Mouse (Mus musculus) c-Kit-positive CD71-negative TER-119-negative erythroid progenitor cells, embryonic 14.5 days (primary cell): ENCODE measurements around the gene Cdk8.

Source experiments
- DNase-seq: peaks from one replicate; pipeline ENCODE4 v3.0.0-alpha.2; 2013; ENCODE audit warnings: low read depth

Cdk8 gene

DNA sequence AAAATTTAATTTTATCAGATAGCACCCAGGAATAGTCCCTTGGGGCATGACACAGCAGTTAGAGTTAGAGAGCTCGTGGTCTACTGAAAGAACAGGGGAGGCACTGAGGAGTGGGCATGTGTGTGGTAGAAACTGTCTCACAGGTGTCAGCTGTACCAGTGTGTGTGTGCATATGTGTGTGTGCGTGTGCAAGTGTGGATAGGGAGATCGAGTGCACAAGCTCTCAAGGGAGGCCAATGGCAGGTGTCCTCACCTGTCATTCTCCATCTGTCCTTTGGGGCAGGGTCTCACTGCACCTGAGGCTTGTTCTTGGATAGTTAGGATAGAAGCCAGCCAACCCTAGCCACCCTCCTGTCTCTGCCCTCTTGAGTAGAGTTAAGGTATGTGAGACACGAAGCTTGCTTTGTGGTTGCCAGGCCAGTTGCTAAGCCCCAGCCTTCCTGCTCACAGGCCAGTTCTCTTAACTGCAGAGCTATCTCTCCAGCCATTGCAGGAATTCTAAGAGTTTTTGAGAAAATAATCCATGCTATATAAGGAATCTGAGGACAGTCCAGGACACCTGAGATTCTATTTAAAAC, 50.3 kb downstream of the Cdk8 start:
- no peak for DNase-seq

DNA sequence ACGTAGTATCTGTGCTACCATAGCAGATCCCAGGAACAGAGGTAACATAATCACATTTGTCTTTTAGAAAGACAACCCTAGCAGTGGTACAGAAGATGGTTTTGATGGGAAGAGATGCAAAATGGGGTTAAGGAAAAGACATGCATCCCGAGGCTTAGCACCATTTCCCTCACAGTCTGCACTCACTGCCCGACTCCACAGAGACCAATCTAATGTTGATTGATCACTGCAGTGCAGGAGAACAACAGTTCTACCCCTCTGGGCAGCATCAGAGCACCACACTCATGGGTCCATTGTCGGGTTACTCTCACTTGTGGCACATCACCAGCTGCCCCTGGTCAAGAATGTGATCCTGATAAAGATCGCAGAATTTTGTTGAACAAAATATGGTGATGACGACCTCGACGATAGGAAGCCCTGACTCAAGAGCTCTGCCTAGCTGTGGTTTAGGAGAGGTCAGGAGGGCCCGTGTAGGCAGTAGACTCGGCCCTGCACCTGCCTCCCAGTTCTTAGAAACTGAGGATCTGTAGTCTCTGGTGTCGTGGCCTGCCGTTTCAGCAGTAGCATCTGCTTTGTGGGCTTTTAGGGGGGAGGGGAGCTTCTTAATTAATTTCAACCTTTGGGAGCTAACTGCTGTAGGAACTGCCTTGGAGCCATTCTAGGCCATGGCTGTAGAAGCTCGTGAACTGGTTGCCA, 51.0 kb downstream of the Cdk8 start:
- no peak for DNase-seq

DNA sequence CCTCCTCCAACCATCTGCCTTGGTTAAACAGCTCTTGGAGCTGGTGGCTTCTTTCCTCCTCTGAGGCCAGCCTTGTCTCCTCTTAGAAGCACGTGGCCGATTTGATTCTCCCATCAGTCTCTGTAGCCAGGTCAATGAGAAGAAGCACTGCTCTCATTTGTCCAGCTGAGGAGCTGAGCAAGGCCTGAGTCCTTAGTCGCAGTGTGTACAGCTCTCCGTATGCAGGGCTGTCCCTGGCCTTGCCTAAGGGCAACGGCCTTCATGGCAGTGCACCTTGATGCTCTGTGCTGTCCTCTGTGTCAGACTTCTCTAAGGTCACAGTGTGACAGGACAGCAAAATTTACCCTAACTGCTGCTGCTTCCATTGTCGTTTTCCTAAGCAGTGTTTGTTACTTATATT, 52.9 kb downstream of the Cdk8 start:
- no peak for DNase-seq

DNA sequence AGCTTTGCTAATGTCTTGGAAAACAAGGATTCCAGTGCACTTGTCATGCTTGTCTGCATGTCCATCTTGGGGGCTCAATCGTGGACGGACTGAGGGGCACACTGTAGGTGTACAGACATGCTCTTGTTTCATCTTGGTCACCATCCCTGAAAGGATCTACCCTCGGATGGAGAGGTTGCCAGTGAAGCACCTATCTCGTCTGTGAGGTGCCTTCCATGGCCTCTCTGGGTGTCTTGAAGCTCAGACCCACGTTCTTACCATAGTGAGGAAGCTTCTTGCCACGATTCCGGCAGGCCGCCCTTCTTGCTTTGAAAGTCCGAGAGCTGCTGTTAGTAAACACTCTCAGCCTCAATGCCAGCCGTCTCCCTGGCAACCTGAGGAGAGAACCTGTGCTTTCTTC, 56.4 kb downstream of the Cdk8 start:
- DNase-seq = no peak

DNA sequence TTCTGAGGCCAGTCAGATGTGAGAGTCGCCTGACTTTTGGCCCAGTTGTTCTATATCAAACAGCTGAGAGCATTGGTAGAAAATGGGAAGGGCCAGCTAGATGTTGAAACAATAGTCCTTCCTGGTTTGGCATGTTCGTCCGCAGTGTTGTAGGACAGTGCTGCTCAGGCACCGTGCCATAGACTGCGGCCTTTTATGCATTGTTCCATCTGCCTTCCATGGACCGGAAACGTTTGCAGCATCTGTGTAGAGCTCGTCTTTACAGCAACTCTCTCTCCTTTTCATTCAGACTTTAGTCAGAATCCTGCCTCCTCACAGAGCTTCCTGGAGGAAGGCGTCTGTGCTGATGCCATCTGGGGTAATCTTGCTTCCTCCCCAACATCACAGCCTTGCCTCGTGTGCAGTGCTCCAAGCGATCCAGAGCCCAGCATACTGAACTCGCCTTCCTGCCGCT, 57.0 kb downstream of the Cdk8 start:
- DNase-seq = no peak

DNA sequence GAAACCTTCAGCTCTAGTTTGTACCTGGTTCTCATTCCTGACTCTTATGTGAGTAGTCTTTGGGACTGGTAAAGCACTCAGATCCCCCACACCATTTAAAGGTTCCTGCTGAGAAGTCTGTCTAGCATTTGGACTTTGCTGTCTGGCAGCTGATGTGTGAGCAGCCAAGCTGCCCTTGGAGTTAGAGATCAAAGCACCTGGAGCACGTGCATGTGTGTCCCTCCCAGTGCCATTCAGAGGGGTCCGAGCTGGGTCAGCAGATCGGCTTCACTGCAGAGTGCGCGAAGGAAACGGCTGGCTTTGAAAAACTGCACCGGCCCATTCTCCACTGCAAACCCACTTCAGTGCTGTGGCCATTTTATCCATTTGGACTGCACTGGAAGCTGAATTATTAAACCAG, 58.9 kb downstream of the Cdk8 start:
- DNase-seq = no peak

DNA sequence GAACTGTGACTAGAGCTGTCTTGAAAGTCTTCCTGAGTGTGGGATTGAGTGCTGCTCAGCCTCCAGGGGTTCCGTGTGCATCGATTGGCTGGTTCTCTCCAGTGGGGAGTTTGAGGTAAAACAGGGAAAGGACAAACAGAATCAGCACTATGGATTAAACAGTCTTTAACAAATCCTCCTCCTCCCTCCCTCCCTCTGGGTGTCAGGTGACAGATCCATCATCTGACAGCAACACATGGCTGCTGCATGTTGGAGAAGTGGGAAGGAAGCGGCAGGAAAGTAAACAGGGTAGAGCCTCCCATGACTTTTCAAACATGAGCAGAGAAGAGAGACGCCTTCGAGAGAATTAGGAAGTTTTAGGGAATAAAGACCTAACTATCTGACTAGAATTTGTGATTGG, 59.4 kb downstream of the Cdk8 start:
- no peak for DNase-seq

DNA sequence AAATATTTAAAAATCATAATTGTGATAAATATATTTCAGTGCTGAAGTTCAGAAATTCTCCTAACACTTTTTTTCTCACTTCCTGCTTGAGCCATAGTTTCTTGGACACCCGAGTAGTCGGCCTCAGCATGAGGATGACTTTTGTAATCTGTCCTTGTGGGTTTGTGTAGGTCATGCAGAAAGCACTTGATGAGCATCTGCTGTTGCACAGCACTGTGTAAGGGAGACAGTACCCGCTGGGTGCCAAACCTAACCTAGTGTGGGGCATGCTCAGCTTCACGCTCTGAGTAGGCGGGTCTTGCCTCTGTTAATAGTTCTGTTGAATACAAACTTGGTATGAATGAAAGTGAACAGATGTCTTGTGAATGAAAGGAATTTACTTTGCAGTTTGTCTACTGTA, 60.5 kb downstream of the Cdk8 start:
- DNase-seq = no peak

DNA sequence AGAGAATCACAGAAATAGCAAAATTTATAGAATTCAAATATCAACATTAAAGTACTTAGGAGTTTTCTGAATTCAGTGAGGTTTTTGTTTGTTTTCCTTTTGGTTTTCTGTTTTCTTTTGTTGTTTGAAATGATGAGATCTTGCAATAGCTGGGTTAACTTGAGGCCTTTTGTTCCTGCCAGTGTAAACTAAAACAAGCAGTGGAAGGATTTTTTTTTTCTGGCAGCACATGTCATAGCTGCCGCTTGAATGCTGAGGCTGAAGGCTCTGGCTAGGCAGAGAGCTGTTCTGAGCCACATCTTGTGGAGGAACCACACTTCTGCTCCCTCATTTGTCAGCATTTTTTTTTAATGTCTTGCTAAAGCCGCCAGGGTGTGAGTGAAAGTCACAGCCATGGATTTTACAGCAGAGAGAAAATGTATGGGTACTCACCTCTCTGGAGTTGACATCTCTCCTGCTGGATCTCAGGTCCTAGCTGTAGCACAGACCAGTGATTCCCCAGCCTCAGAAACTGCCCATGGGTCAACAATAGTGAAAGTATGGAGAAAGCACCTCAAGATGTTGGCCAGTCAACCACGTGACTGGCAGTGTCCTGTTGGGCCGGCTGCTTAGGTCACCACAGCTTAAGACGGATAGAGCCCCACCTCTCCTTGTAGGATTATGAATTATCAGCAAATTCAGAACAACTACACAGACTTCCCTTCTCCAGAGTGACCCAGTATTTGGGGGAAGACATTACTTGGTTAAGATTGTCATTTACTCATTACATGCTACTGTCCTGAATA, 62.1 kb downstream of the Cdk8 start:
- no peak for DNase-seq

DNA sequence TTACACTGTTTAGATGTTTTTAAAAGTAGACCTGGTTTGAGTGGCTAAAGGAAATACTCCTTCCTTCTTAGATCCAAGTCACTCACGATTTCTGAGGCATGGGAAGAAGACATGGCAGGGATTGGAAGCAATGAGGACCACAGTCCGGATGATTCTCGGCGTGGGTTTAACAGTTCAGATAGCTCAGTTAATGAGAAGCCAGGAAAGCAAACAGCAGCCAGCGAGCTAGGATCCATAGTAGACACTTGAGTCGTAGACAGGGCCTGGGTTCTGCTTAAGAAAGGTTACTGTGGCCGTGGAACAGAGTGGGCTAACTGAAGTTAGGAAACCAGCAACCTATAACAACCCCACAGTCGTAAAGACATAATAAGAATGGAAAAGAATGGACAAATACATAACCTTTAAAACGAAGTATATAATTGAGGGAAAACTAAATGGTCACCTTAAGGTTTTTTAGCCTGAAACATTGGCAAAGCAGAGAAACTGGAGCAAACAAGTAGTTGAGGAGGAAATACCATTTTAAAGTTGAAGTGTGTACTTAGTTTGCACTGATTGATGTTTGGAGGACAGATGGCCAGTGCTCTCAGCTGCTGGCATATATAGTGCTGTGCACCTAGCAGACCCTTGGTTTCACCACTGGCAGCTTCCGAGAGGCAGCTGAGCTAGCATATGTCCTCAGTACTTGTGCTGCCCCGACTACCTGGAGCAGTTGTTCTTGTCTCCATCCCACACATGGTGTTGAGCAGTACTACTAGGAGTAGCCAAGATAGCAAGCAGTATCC, 63.1 kb downstream of the Cdk8 start:
- DNase-seq = no peak

DNA sequence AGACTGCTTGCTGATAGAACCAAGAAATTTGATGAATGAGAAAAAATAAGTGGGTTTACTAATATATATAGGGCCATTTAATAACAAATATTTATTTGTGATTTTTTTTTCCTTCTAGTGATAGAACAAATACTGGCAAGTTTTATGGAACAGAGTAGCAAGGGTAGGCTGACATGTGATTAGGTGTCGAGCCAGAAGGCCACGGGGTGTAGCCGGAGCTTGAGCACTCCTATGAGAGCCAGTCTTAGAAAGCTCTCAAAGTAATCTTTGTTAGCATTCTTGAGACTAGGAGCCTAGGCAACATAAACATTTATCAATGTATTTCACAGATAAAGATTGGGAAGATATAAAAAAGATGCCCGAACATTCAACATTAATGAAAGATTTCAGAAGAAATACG, 63.8 kb downstream of the Cdk8 start:
- no peak for DNase-seq

DNA sequence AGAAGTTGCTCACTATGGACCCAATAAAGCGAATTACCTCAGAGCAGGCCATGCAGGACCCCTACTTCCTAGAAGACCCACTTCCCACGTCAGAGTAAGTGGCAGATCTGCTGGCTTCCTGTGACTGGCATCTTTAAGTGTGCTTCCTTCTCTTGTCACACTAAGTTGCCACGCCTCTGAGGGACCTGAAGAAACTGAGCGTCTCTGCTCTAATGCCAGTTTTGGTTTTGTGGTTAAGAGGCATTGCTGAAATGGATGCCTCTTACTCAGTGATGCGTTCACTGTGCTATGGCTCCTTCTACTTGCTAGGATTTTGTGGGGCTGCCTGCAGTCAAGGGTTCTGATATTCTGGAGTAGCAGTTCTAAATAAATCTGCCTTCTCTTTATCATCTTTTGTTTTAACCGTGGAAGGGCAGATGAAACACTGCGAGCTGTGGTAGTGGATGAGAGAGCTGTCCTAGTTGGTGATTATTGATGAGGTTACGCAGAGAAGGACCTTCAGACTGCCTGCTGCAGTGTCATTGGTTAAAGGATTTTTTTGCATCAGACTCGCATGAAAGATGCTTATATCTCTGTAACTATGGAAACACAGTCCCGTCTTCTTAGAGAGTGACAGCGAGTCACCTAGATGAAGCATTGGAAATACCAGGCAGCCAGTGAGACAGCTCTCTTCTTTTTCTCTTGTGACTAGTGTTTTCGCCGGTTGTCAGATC, 67.9 kb downstream of the Cdk8 start:
- DNase-seq = no peak

DNA sequence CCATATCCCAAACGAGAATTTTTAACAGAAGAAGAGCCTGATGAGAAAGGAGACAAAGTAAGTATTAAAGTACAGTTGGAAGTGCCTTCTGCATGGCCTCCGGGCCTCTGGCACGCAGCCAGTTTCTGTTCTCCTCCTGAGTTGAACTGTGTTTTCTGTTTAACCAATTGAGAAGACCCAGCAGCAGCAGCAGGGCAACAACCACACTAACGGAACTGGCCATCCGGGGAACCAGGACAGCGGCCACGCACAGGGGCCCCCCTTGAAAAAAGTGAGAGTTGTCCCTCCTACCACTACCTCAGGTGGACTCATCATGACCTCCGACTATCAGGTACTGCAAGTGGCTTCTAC, 68.5 kb downstream of the Cdk8 start:
- DNase-seq = no peak

DNA sequence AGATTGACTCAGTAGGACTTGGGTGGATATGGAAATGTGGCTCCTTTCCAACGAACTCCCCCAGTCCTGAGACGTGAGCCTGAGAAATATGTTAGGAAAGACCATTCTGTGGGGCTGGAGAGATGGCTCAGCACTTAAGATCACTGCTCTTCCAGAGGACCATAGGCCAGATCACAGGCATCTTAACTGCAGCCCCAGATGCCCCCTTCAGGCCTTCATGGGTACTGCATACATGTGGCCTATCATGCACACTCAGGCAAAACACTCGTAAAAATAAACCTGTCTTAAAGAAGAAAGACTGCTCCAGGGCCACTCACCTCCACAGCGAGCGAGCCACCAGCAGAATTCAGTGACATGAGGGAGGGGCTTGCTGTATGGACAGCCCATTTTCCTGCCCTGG, 72.4 kb downstream of the Cdk8 start:
- peak; percentile 39 for DNase-seq

DNA sequence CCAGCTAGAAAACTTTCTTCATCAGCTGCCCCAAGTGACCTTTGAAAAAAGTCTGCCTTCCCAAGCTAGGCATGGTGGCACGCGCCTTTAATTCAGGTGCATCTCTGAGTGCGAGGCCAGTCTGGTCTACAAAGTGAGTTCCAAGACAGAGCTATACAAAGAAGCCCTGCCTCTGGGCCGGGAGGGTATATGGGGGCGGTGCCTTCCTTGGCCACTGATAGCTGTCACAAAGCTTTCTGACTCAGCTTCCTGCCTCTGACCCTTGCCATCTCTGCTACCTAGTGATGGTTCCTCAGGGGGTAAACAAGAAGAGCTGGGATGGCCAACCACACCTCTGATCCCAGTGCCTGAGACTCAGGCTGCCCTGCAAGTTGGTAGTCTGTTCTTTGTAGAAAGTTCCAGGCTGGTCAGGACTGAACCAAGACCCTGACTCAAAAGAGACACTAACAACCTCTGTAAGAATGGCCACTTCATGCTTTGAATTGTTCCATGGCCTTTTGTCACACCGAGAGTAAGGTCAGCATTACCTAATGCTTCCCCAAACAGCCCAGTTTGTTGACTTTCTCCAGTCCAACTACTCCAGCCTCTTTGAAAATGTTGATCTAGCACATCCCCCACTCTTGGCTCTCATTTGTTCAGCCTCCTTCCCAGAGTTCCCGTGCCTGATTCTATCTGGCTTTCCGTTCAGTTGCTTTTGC, 76.2 kb downstream of the Cdk8 start:
- no peak for DNase-seq

DNA sequence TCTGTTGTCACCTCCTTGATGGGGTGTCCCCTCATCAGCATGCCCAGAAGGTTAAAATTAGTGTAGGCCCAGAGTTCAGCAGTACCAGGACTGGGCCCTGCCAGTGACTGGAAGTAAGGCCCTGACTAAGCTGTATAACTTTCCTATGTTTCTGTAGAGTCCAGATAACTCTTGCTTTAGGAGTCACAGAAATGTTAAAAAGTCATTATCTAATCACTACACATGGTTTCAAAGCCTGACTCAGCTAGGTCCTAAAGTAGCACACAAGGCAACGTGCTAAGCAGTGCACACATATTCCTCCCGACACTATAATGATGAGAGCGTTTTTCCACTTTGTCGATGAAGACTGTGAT, 76.7 kb downstream of the Cdk8 start:
- no peak for DNase-seq

DNA sequence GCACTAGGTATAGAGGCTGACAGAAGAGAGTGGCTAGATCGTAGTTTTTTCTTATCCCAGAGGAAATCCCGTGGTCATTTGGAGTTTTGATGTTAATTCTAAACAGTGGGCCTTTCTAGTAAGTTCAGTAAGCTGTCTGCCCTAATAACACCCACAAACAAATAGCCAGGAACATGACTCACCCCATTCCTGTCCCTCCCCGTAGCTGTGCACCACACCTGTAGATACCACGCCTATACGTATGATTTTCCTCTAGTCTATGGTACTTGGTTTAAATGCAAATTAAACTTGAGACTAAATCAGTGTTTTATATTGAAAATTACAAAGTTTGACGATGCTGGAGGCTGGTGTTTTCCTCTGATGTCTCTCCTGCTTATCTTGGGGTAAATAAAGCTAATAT, 83.5 kb downstream of the Cdk8 start:
- DNase-seq = no peak

DNA sequence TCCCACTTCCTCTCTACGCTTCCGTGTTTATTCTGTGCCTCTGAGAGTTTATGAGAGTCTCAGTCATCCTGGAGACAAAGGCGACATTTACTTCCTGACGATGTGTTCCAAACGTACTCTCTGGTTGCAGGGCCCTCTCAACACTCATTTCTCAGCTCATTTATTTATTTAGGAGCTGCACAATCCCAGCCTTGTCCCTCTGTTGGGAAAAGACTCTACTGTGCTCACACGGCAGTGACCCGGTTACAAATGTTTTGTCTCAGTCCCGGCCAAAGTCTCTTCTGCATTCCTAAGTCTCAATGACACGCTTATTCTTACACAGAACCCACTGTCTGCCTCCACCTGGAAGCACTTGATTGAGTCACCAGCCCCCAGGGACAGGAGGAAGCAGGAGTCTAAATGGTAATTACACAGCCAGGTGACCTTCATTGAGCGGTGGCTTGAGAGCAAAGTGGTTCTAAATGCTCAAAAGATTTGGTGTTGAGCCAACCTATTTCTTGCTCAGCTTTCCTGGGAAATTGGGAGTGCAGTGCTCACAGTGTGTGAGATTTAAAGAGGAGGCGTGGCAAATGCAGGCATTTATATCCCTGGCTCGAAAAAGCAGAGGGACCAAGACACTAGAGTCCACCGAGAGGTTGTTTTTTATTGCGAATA, 84.4 kb downstream of the Cdk8 start:
- no peak for DNase-seq

DNA sequence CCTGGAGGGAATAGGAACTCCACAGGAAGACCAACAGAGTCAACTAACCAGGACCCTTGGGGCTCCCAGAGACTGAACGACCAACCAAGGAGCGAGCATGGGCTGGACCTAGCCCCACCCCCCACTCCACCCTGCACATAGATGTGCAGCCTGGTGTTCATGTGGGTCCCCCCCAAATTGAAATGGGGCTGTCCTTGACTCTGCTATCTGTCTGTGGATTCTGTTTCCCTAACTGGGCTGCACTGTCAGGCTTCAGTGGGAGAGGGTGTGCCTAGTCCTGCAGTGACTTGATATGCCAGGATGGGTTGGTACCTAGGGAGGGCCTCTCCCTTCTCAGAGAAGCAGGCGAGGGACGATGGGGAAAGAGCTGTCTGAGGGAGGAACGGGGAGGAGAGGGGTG, 85.3 kb downstream of the Cdk8 start:
- DNase-seq = no peak

DNA sequence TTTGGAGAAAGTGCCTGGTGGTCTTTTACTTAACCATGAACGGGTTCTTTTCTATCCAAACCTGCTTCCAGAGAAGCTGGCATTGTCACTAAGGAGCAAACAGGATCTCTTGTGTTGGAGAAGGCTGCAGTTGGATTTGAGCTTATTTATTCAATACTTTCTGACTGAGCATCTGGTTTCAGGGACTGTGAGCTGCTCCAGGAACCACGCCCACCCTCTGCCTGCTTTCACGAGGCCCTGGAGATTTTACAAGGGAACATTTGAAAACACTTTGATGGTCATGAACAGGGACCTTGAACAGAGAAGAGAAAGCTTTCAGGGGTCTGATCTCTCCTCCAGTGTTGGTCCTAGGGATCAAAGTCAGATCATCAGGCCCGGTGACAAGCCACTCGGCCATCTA, 87.0 kb downstream of the Cdk8 start:
- DNase-seq = no peak

DNA sequence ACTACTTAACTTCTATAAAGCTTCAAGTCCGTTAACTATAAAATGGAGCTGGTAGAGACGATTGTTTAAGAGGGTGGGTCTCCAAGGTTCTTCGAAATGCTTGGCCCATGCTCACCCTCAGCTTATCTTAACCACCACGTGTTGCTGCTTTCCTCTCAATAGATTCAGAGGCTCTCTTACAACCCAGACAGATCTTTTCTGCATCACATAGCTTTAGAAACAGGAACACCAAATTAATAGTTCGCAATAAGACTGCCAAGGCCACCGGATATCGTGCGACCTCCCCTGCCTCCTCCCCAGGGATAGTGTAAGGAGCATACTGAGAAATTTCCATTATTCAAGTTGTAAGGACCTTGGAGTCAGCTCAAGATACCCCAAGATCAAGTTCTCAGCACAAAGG, 87.4 kb downstream of the Cdk8 start:
- no peak for DNase-seq
